Mouse (Mus musculus): ENCODE measurements around the gene Fuk.

- TF ChIP-seq CTCF (IDR thresholded peaks at IDR 0.05; ENCODE audit: control insufficient read depth, insufficient read depth, low read length) (no peak), POLR2A (IDR thresholded peaks at IDR 0.05; ENCODE audit: borderline replicate concordance, control insufficient read depth, low read depth, low read length) (peak; percentile 82; the same call in 1 of the 2 replicates)
Measured at GRCm38 (mm10) chr8:110846405-110847170, 55.7 kb downstream of the Fuk start, which contains the start of the genes Cog4 and Sf3b3.
